Mouse (Mus musculus) bone marrow macrophage, adult 2 months (primary cell): ENCODE measurements around the gene Aldh5a1.

ENCODE experiments used
- CTCF ChIP-seq: IDR thresholded peaks from 2 replicates; pipeline ENCODE4 v1.5.1; 2012; ENCODE audit warnings: low read depth, mild to moderate bottlenecking, low read length, moderate library complexity
- POLR2A ChIP-seq: IDR thresholded peaks from 2 replicates; pipeline ENCODE4 v1.6.1; 2012; ENCODE audit warnings: mild to moderate bottlenecking, low read depth, low read length, borderline replicate concordance

DNA sequence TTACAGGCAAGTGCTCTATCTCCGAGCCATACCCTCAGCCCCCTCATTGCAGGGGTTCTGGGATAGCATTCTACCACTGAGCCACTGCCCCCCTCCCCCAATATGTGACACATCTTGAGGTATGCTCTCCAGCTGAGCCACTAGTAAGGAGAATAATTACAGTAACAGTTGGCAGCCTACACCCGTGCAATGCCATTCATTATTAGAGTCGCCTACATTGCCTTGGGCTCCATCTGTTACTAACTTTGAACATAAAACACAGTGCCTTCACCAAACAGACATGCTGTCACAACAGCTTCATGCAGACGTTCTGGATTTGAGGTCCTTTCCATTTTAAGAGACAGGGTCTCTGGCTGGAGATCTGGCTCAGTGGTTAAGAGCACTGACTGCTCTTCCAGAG is 38.9 kb upstream of the Aldh5a1 start:
- TF ChIP-seq CTCF: no peak
- no peak for TF ChIP-seq POLR2A
